Mouse (Mus musculus): Measurements from ENCODE around the gene Gga3.
A peak's percentile ranks its signal among the peaks of the same experiment; 100 is the strongest.

Gene Gga3

GRCm38 (mm10) chr11:115612410-115613137, 8.7 kb upstream of the Gga3 start, which contains the start of gene Mif4gd:
Gene Mif4gd, minus strand, starts transcription at chr11:115612969.
- peak; percentile 87 for DNase-seq (ENCODE audit: low spot score)

- peak; percentile 42 for DNase-seq (ENCODE audit: low spot score)
Observed at GRCm38 (mm10) chr11:115612059-115612409, 8.2 kb upstream of the Gga3 start.

- DNase-seq (ENCODE audit: low spot score), result no peak
Observed at GRCm38 (mm10) chr11:115611173-115611572, 7.3 kb upstream of the Gga3 start.

DNA sequence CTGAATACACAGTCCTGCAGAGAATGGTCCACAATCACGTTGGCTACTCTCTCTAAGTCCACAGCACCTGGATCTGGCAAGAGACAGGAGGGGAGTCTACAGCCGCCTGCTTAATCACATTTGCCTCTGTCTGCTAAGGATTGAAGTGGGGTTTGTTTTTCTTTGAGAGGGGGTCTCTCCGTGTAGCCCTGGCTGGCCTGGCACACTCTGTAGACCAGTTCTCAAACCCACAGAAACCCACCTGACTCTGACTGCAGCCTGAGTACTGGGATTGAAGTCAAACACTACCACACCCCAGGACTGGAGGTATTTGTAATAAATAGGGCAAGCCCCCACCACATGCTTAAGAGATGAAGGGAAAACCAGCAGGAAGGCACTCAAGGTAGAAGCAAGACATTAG, 5.7 kb upstream of the Gga3 start:
- DNase-seq (ENCODE audit: low spot score), result no peak

- DNase-seq (ENCODE audit: low spot score), result no peak
Observed at GRCm38 (mm10) chr11:115608421-115609399, 4.9 kb upstream of the Gga3 start.

GRCm38 (mm10) chr11:115606733-115607132, 2.9 kb upstream of the Gga3 start:
- DNase-seq (ENCODE audit: low spot score), result no peak

- peak; percentile 50 for DNase-seq (ENCODE audit: low spot score)
Observed at GRCm38 (mm10) chr11:115604304-115604696, 449 bp upstream of the Gga3 start.

- DNase-seq (ENCODE audit: low spot score), result peak; percentile 14
Observed at GRCm38 (mm10) chr11:115603128-115603475, 749 bp downstream of the Gga3 start.

DNA sequence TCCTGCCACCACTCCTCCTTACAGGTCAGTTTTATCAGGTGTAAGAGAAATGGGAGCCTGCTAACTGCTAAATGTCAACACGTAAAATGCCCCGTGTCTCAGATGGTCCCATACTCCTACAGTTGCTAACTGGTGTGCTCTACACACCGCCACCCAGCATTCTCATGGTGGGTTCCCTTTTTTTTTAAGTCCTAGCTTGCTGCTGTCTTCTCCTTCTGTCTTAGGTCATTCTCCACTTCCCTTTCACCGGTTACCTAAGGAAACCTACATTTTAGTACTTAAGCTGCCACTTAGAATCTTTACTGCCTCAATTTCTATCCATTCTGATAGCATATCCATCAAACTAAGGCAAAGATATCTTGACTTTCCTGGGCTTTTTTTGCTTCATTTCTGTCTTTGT, 2.7 kb downstream of the Gga3 start:
- DNase-seq (ENCODE audit: low spot score), result no peak

- DNase-seq (ENCODE audit: low spot score), result no peak
Observed at GRCm38 (mm10) chr11:115600743-115601142, 3.1 kb downstream of the Gga3 start.

GRCm38 (mm10) chr11:115599722-115600121, 4.1 kb downstream of the Gga3 start:
- no peak for DNase-seq (ENCODE audit: low spot score)

GRCm38 (mm10) chr11:115598309-115598708, 5.5 kb downstream of the Gga3 start:
- DNase-seq (ENCODE audit: low spot score), result no peak

GRCm38 (mm10) chr11:115595209-115595608, 8.6 kb downstream of the Gga3 start:
- no peak for DNase-seq (ENCODE audit: low spot score)

GRCm38 (mm10) chr11:115590526-115591075, 13.2 kb downstream of the Gga3 start:
- DNase-seq (ENCODE audit: low spot score), result no peak

DNA sequence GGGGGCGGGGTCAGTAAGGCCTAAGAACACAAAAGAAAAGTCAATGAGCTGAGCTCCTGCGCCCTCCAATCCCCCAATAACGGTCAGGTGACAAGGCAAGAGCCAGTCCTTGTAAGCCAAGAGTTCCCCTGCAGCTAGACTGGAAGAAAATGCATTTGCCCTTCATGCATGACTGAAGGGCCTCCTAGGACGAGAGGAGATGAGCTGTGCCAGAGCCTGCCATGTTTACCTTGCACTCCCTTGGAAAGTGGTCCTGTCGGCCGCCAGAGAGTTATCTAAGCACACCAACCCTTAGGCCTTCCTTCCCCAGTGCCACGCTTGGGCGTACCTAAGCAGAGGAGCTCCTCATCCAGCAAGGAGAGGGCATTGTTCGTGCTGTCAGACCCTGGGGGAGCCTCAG, 15.9 kb downstream of the Gga3 start:
- no peak for DNase-seq (ENCODE audit: low spot score)

DNA sequence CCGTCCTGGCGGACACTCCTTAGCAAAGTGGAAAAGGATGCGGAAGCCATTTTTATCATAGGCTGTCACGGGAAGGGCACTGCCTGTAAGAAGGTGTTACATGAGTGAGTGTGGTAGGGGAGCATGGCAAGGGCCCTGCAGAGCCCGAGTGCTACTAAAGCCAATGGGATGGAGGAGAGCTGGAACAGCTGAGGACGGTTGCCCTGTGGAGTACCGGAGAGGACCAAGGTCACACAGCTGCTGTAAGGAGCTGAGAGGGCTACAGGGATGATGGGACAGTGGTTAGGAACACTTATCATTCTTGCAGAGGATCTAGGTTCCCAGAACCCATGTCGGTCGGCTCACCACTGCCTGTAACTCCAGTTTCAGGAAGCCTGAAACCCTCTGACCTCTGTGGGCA, 17.4 kb downstream of the Gga3 start:
- no peak for DNase-seq (ENCODE audit: low spot score)

GRCm38 (mm10) chr11:115585573-115586100, 18.2 kb downstream of the Gga3 start:
- no peak for DNase-seq (ENCODE audit: low spot score)

DNA sequence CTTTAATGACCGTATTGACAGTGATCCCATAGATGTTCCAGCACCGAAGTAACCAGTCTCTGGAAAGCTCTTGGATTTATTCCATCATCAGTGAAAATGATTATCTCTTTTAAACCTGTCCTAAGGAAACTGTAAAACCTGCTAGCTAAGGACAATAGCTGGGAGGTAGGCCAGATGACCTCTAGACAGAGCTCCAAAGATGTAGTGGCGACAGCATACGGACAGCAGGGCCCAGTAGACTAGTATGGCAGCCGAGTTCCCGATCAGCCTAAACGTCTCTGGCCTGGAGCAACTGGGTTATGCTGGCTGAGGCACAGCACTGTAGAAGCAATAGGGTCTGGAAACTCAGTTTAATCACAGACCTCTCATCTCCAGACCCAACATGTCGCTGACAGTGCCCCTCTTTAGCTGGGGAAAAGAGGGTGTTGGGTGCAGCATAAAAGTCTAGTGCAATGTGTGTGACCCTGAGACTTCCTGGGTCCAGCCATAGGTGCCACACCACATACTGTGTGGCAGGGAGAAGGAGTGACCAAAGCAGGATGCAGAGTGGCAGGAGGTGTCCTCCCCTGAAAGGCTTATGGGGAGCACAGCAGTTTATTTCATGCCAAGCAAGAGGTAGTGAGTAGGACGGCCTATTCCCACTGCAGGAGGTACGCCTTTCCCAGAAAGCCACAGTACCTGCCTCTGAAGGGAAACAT, 19.3 kb downstream of the Gga3 start:
- no peak for DNase-seq (ENCODE audit: low spot score)

DNA sequence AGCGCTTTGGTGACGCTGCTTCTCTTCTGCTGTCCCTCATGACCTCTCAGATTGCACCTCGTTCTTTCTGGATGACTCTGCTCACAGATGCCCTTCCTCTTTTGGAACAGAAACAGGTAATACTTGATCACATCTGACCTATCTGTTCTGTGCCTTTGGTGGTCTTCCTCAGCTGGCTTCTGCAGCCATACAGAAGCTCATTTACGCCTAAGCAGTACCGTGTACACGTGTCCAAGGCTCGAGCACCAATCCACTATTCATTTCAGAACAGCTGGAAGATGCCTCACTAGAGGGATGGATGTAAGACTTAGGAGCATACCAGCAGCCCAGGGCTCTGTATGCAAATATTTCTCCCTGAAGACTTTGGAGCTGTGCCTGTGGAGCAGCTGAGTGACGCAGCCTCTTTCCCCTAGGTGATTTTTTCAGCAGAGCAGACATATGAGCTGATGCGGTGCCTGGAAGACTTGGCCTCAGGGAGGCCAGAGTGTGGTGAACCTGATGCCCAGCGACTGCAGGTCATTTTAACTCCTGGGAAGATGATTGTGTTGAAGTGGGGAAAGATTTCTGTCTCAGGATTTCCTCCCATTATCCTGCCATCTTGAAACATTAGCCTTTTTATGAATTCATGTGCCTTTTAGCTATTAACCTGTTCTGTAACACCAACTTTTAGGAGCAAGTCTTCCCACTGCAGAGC, 20.8 kb downstream of the Gga3 start:
- no peak for DNase-seq (ENCODE audit: low spot score)

DNA sequence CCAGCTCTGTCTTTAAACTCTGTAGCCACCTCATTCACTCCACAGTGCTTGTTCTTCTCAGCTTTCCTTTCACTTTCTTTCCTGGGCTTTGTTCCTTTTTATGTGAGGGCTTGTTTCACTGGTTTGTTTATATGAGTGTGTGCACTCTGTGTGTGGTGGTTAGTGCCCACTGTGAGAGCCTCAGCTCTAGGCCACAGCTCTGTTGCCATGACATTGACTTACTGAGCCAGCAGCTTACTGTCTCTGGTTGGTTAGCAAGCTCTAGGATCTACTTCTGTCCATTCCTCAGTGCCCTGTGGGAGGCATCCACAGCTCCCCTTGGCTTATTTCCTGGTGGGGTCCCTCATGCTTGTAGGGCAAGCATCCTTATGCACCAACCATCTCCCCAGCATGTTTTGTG, 24.8 kb downstream of the Gga3 start:
- DNase-seq (ENCODE audit: low spot score), result no peak

- DNase-seq (ENCODE audit: low spot score), result no peak
Observed at GRCm38 (mm10) chr11:115564961-115565360, 38.9 kb downstream of the Gga3 start.
